Mouse (Mus musculus): Measurements from ENCODE around the gene Btbd35f14.
"Not testable (repeated sequence)": the region's sequence is repeated elsewhere in the genome, so short reads cannot be mapped to it uniquely, and the experiment has no call there.

GRCm38 (mm10) chrX:33656872-33657271 is 45.3 kb downstream of the Btbd35f14 start, which contains the start of gene Btbd35f13:
- not testable (repeated sequence) for TF ChIP-seq POLR2A (IDR thresholded peaks at IDR 0.05; ENCODE audit: low read depth, low read length); CTCF (IDR thresholded peaks at IDR 0.05; ENCODE audit: extremely low read depth, insufficient read length, insufficient replicate concordance, low read depth, low read length)
